Mouse (Mus musculus): ENCODE measurements around the gene Trappc3.
"Not testable (repeated sequence)": the region's sequence is repeated elsewhere in the genome, so short reads cannot be mapped to it uniquely, and the experiment has no call there.

The Trappc3 gene

GRCm38 (mm10) chr4:126262119-126262807, at the start of gene Trappc3:
TSS of gene Trappc3 (plus strand) at chr4:126262325.
- peak; percentile 99 for DNase-seq

DNA sequence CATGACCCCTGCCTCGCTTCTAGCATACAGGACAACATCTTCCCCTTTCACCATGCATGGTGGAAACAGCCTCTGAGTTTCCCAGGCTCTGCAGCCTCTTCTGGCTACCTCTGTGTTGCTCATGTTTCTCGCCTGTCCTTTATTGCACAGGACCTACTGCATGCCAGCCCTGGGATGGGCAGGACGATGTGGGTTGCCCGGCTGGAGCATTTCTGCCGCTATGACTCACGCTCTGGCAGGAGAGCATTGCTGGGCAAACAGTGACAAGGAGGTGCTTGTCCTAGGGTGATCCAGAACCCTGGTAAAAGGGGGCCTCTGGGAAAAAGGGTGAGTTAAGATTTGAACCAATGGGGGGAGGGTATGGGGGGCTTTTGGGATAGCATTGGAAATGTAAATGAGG, 44.4 kb upstream of the Trappc3 start:
- no peak for DNase-seq

DNA sequence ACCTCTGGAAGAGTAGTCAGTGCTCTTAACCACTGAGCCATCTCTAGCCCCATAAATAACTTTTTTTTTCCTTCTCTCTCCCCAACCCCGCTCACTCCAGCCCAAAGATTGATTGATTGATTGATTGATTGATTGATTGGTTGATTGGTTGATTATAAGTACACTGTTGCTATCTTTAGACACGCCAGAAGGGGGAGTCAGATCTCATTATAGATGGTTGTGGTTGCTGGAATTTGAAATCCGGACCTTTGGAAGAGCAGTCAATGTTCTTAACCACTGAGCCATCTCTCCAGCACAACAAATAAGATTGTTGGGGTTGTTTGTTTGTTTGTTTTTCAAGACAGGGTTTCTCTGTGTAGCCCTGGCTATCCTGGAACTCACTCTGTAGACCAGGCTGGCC, 42.6 kb upstream of the Trappc3 start:
- DNase-seq: not testable (repeated sequence)

GRCm38 (mm10) chr4:126220045-126220444, 42.1 kb upstream of the Trappc3 start:
- DNase-seq: no peak

DNA sequence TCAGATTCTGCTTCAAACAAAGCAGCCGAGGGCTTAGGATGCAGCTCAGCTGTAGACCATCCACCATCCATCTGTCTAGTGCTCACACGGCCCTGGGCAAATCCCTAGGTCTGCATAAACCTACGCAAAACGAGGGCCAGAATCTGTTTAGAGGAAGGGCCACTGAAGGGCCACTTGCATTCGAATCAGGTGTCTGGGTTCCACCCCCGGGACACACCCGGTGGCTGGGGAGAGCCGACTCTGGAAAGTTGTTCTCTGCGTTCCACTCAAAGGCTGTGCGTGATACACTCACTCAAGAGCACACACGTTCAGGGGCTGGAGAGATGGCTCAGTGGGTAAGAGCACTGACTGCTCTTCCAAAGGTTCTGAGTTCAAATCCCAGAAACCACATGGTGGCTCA, 39.5 kb upstream of the Trappc3 start:
- no peak for DNase-seq

- DNase-seq: no peak
Observed at GRCm38 (mm10) chr4:126226640-126227039, 35.5 kb upstream of the Trappc3 start.

GRCm38 (mm10) chr4:126227077-126227761, 34.9 kb upstream of the Trappc3 start:
- DNase-seq: peak; percentile 84

- no peak for DNase-seq
Observed at GRCm38 (mm10) chr4:126228144-126228543, 34.0 kb upstream of the Trappc3 start.

DNA sequence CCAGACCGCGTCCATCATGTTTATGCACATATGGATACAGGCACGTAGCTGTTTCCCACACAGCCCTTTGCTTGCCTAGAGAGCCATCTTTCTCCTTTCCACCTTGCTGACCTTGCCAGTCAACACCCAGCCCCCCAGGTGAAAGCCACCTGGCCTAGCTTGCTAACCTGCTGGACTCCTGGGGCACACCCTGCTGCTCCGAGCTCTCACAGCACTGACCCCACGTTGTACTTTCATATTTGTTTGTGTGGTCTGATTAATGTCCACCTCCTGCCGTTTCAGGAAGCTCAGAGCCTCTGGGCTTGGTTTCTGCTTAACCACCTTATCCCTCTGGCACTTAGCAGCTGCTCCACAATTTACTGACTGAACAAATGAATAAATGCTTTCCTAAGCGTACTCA, 32.2 kb upstream of the Trappc3 start:
- no peak for DNase-seq

- no peak for DNase-seq
Observed at GRCm38 (mm10) chr4:126233676-126234308, 28.3 kb upstream of the Trappc3 start.

- no peak for DNase-seq
Observed at GRCm38 (mm10) chr4:126234496-126235175, 27.5 kb upstream of the Trappc3 start.

- no peak for DNase-seq
Observed at GRCm38 (mm10) chr4:126235191-126235590, 26.9 kb upstream of the Trappc3 start.

DNA sequence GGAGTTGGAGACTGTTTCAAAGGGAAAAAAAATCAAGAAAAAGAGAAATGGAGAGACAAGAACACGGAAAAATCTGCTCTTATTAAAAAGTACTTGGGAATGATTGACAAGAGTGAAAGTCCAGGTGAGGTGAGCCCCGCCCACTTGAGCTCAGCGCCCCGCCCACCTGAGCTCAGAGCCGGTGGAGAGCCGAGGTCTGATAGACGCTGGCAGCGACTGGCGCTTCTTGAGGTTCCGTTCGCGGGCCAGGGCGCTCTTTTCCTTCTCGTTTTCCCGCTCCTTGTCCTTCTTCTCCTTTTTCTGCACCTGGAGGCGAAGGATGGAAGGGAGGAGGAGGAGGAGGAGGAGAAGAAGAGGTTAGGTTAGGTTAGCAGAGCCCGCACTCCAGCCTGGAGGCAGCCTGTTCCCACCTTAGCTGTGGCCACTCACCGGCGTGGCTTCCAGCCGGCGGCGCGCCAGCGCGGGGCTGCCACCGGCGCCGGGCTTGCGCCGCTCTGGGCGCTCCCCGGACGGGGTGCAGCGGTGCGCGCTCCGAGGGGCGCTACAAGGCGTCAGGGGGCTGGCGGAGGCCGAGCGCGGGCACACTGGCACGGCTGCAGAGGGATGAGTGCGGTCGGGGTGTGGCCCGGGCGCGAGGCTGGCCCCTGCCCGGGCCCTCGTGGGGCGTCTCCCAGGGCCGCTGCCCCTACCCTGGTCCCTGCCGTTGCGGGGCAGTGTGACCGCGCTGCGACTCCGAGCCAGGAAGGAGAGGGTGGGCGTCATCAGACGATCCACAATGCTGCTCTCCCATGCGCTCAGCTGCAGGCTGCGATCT, 25.5 kb upstream of the Trappc3 start:
- DNase-seq: peak; percentile 40

- DNase-seq: no peak
Observed at GRCm38 (mm10) chr4:126237721-126238242, 24.3 kb upstream of the Trappc3 start.

- no peak for DNase-seq
Observed at GRCm38 (mm10) chr4:126239862-126240475, 22.2 kb upstream of the Trappc3 start.

DNA sequence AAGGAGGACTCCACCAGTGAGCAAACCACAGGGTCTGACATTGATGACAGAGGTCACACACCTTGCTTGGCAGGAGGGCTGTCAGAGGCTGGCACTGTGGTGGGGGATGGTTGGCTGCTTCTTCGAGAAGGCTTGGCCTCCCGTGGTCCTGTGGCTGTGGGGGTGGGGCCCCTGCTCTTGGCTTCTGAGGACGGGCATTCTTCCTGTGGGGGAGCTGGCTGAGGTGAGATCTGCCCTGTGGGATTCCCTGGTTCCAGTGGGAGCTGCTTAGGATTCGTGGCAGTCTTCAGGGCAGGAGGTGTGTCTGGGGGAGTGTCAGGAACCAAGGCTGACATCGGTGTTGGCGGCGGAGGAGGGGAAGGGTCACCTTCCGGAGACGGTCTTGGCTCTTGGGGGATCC, 20.2 kb upstream of the Trappc3 start:
- no peak for DNase-seq

- no peak for DNase-seq
Observed at GRCm38 (mm10) chr4:126242510-126242909, 19.6 kb upstream of the Trappc3 start.

DNA sequence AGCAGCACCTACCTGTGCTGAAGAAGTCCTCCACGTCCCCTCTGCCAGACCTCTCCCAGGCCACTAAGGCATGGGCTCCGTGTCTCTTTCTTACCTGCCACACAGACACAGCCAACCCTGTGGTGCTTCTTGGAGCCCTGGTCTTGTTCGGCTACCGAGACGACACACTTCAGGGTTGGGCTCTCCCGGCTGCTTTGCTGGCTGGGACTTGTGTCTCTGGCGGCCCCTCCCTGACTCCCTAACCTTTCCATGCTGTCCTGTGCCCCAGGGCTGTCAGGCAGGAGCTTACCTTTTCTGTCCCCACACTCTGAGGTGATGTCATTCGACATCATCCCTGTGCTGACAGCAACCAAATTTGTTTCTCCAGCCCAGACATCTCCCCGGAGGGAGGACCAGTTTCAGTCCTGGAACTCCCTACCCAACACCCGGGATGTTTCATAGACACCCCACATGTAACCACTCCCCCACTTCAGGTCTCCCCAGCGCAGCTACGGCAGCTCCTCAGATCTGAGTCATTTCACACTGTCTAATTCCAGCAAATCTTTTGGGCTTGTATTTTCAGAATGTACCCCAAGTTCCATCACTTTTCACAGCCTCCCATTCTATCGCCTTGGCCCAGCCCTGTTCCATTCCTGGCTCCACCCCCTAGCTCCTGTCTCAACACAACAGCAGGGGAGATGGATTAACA, 15.8 kb upstream of the Trappc3 start:
- DNase-seq: no peak

DNA sequence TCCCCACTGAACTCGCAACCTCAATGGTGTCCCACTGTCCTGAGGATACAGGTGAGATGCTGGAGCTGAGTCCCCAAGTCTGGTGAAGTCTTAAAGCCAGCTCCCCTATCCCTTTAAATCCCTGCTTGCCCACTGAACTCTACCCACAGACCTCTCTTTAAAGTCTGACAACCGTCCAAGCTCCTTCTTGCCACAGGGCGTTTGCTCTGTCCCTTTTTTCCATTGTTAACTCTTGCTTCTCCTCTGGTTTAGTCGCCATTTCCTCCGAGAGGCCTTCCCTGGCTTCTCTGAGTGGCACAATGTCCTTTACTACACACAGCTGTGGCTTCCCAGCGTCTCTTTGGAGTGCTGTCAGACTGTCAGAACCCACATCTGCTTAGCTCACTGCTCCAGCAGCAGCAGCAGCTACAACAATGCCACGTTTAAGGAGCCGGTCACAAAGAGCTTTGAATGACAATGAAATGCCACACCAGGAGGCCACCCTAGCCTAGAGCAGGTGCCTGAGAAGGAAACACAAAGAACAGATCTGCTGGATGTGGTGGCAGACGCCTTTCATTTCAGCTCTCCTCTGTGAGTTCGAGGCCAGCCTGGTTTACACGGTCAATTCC, 13.8 kb upstream of the Trappc3 start:
- DNase-seq: no peak

- DNase-seq: no peak
Observed at GRCm38 (mm10) chr4:126250659-126251058, 11.5 kb upstream of the Trappc3 start.
